Mouse (Mus musculus) Patski (cell line): ENCODE data around the gene Ezh1. TPM values are rescaled to one million over a fixed set of nuclear protein-coding genes. Genes with fewer than 3 reads are reported as not detected.
"Not testable (repeated sequence)": the region's sequence is repeated elsewhere in the genome, so short reads cannot be mapped to it uniquely, and the experiment has no call there.

Source experiments
- ATAC-seq: fragments of 100-300 bp; one replicate; pipeline ENCODE4 v1.8.0; 2021
- CTCF ChIA-PET: fragments of 350-600 bp; sonication (Branson Sonifier 250); formaldehyde crosslinking; loops from one replicate; lab custom pipeline; 2022; ENCODE audit warnings: inconsistent platforms; lab: Charles Lee
- POLR2A ChIA-PET: fragments of 350-600 bp; sonication (Branson Sonifier 250); formaldehyde crosslinking; loops from one replicate; lab custom pipeline; 2022; ENCODE audit warnings: antibody characterized with exemption, inconsistent platforms; lab: Charles Lee
- DNase-seq: peaks from one replicate; pipeline ENCODE4 v3.0.0-alpha.2; 2011; ENCODE audit warnings: low read depth, low spot score
- H3K27me3 ChIP-seq: fragments of 371-371 bp; one replicate; pipeline ENCODE4 v1.5.1; 2021
- CTCF ChIP-seq: fragments of 100-300 bp; IDR thresholded peaks from one replicate; pipeline ENCODE4 v1.5.1; 2021
- in situ Hi-C: fragments of 300-500 bp; cut with MboI; formaldehyde crosslinking; loops from 3 replicates; pipeline ENCODE4 v1.11.1; 2018; ENCODE audit warnings: low pct_unique_long_range_greater_than_20kb, mixed read lengths
- polyA plus RNA-seq: library from polyadenylated mRNA; unstranded; gene quantifications from one replicate; pipeline ENCODE4 v1.2.3, GENCODE M21; 2021

The Ezh1 gene
- polyA plus RNA-seq, 1 experiment from 2014 or later, result 52.0 TPM

- in situ Hi-C loops, result no loop called here
- ChIA-PET POLR2A (interaction anchor here (0.9 kb wide), 1 partner anchor 69 kb away, joined by 3 read pairs; the partner anchor contains the start of gene Psmc3ip), CTCF (no interaction called here)
- no peak for DNase-seq
- ATAC-seq, result no peak
- H3K27me3 ChIP-seq, result no peaks in the 10 kb centered on the region
- TF ChIP-seq CTCF, result no peak
These were observed 62.0 kb downstream of the Ezh1 start for GRCm38 (mm10) chr11:101164351-101164665.

GRCm38 (mm10) chr11:101163476-101164350, 62.5 kb downstream of the Ezh1 start:
- no peaks in the 10 kb centered on the region for H3K27me3 ChIP-seq
- no peak for TF ChIP-seq CTCF
- ChIA-PET CTCF (interaction anchor here (0.6 to 1.2 kb wide), 3 partner anchors 11 to 176 kb away, joined by 3 to 5 read pairs (median 3); no protein-coding TSS in a partner anchor), POLR2A (interaction anchor here (0.9 kb wide), 1 partner anchor 68 kb away, joined by 3 read pairs; the partner anchor contains the start of gene Psmc3ip)
- in situ Hi-C loops, result no loop called here
- ATAC-seq (no peak), DNase-seq (no peak)

- DNase-seq (no peak), ATAC-seq (no peak)
- POLR2A ChIA-PET, result no interaction called here
- in situ Hi-C loops, result no loop called here
- TF ChIP-seq CTCF, result no peak
- CTCF ChIA-PET, result interaction anchor here (0.6 to 1.6 kb wide), 3 partner anchors 10 to 175 kb away, joined by 3 to 5 read pairs (median 3); no protein-coding TSS in a partner anchor
- H3K27me3 ChIP-seq, result no peaks in the 10 kb centered on the region
These were observed 63.5 kb downstream of the Ezh1 start for GRCm38 (mm10) chr11:101162772-101163171.

GRCm38 (mm10) chr11:101162301-101162700, 64.0 kb downstream of the Ezh1 start:
- ChIA-PET POLR2A (no interaction called here), CTCF (interaction anchor here (1.6 kb wide), 1 partner anchor 44 kb away, joined by 3 read pairs; no protein-coding TSS in a partner anchor)
- in situ Hi-C loops, result no loop called here
- no peak for ATAC-seq
- no peaks in the 10 kb centered on the region for H3K27me3 ChIP-seq
- no peak for DNase-seq
- no peak for TF ChIP-seq CTCF

- in situ Hi-C loops, result no loop called here
- TF ChIP-seq CTCF, result no peak
- POLR2A ChIA-PET, result no interaction called here
- no peak for DNase-seq
- CTCF ChIA-PET, result interaction anchor here (1.6 kb wide), 1 partner anchor 44 kb away, joined by 3 read pairs; no protein-coding TSS in a partner anchor
- no peak for ATAC-seq
- no peaks in the 10 kb centered on the region for H3K27me3 ChIP-seq
These were observed 64.7 kb downstream of the Ezh1 start for GRCm38 (mm10) chr11:101161551-101161950.

GRCm38 (mm10) chr11:101160981-101161505, 65.2 kb downstream of the Ezh1 start:
- ATAC-seq, POLR2A ChIA-PET, DNase-seq, H3K27me3 ChIP-seq, in situ Hi-C loops: not testable (repeated sequence)
- CTCF ChIA-PET, result interaction anchor here (1.6 kb wide), 1 partner anchor 43 kb away, joined by 3 read pairs; no protein-coding TSS in a partner anchor

DNA sequence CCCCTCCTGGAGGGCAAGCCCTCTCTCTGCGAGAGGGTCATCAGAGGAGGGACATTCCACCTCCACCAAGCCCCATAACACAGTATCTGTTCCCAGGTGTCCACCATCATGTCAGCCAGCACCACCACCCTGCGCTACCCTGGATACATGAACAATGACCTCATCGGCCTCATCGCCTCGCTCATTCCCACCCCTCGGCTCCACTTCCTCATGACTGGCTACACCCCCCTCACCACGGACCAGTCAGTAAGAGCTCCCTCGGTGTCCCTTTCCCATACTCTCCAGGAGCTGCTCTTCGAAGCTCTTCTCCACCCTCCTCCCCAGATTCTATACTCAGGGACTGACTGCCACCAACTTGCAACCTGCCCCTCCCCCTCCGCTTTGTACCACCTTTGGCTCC, 66.1 kb downstream of the Ezh1 start:
- CTCF ChIA-PET, H3K27me3 ChIP-seq, ATAC-seq, in situ Hi-C loops, DNase-seq: not testable (repeated sequence)
- POLR2A ChIA-PET, result interaction anchor here (0.6 kb wide), 1 partner anchor 121 kb away, joined by 5 read pairs; no protein-coding TSS in a partner anchor

- H3K27me3 ChIP-seq, result no peaks in the 10 kb centered on the region
- ATAC-seq (no peak), DNase-seq (no peak)
- TF ChIP-seq CTCF, result no peak
- CTCF ChIA-PET, result no interaction called here
- POLR2A ChIA-PET, result no interaction called here
- in situ Hi-C loops, result no loop called here
These were observed 70.4 kb downstream of the Ezh1 start, which contains the start of gene Tubg2 for GRCm38 (mm10) chr11:101155728-101156371. TSS of gene Tubg2 (plus strand) at chr11:101155907.

- ATAC-seq (no peak), DNase-seq (no peak)
- in situ Hi-C loops, result no loop called here
- POLR2A ChIA-PET, result no interaction called here
- CTCF ChIA-PET, result no interaction called here
- H3K27me3 ChIP-seq, result no peaks in the 10 kb centered on the region
- TF ChIP-seq CTCF, result no peak
These were observed 71.1 kb downstream of the Ezh1 start for GRCm38 (mm10) chr11:101155151-101155550.

DNA sequence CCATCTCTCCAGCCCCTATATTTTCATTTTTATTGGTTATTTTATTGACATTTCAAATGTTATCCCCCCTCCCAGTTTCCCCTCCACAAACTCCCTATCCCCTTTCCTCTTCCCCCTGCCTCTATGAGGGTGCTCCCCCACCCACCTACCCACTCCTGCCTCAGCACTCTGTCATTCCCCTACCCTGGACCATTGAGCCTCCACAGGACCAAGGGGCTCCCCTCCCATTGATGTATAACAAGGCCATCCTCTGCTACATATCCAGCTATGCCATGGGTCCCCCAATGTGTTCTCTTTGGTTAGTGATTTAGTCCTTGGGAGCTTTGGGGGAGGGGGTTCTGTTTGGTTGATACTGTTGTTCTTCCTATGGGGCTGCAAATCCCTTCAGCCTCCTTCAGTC, 71.6 kb downstream of the Ezh1 start:
- ChIA-PET POLR2A (no interaction called here), CTCF (no interaction called here)
- DNase-seq (no peak), ATAC-seq (no peak)
- in situ Hi-C loops, result no loop called here
- H3K27me3 ChIP-seq, result no peaks in the 10 kb centered on the region
- no peak for TF ChIP-seq CTCF
